Mouse (Mus musculus) spleen, postnatal 36 days (tissue): ENCODE data around the gene Gm20219.

Experiments used
- DNase-seq, 2 experiments: peaks; one replicate each; pipeline ENCODE4 v3.0.0; 2022; ENCODE audit warnings: low spot score in 2 of 2, mixed read lengths in 1 of 2

Gm20219 gene

GRCm38 (mm10) chr17:56554122-56554551, at the start of gene Gm20219:
Gene Gm20219 (minus strand): TSS chr17:56554387.
- DNase-seq = no peak

- DNase-seq = no peak
These were observed 49.8 kb upstream of the Gm20219 start for GRCm38 (mm10) chr17:56604070-56604380.

GRCm38 (mm10) chr17:56603186-56604069, 49.2 kb upstream of the Gm20219 start:
- no peak for DNase-seq

GRCm38 (mm10) chr17:56593527-56594271, 39.5 kb upstream of the Gm20219 start:
- no peak for DNase-seq

GRCm38 (mm10) chr17:56592553-56592952, 38.4 kb upstream of the Gm20219 start:
- DNase-seq = no peak

- DNase-seq = no peak
These were observed 34.7 kb upstream of the Gm20219 start for GRCm38 (mm10) chr17:56588921-56589320.

GRCm38 (mm10) chr17:56587773-56588172, 33.6 kb upstream of the Gm20219 start:
- no peak for DNase-seq

GRCm38 (mm10) chr17:56585171-56585821, 31.1 kb upstream of the Gm20219 start:
- DNase-seq = peak; percentile 54 to 57

- peak; percentile 99 for DNase-seq
These were observed 30.3 kb upstream of the Gm20219 start, which contains the start of the genes Safb2 and Safb for GRCm38 (mm10) chr17:56584257-56585130. Gene Safb2 (minus strand): TSS chr17:56584585. Gene Safb (plus strand): TSS chr17:56584825.

- no peak for DNase-seq
These were observed 29.5 kb upstream of the Gm20219 start for GRCm38 (mm10) chr17:56583611-56584256.

GRCm38 (mm10) chr17:56583071-56583470, 28.9 kb upstream of the Gm20219 start:
- no peak for DNase-seq

GRCm38 (mm10) chr17:56572939-56573338, 18.8 kb upstream of the Gm20219 start:
- no peak for DNase-seq

- no peak for DNase-seq
These were observed 18.0 kb upstream of the Gm20219 start for GRCm38 (mm10) chr17:56572154-56572553.

GRCm38 (mm10) chr17:56570287-56570686, 16.1 kb upstream of the Gm20219 start:
- DNase-seq = no peak

- no peak for DNase-seq
These were observed 13.2 kb upstream of the Gm20219 start for GRCm38 (mm10) chr17:56567370-56567769.

- DNase-seq = no peak
These were observed 12.7 kb upstream of the Gm20219 start for GRCm38 (mm10) chr17:56566918-56567317.

- DNase-seq = no peak
These were observed 12.1 kb upstream of the Gm20219 start for GRCm38 (mm10) chr17:56566293-56566692.

GRCm38 (mm10) chr17:56561866-56562265, 7.7 kb upstream of the Gm20219 start:
- no peak for DNase-seq

GRCm38 (mm10) chr17:56560131-56560530, 5.9 kb upstream of the Gm20219 start:
- no peak for DNase-seq

GRCm38 (mm10) chr17:56559386-56559785, 5.2 kb upstream of the Gm20219 start:
- DNase-seq = no peak

- peak; percentile 26 to 37 for DNase-seq
These were observed 4.3 kb upstream of the Gm20219 start for GRCm38 (mm10) chr17:56558448-56558847.
